Comparison of ENCODE assay signal across 35 mouse cellular contexts in the genomic region with DNA sequence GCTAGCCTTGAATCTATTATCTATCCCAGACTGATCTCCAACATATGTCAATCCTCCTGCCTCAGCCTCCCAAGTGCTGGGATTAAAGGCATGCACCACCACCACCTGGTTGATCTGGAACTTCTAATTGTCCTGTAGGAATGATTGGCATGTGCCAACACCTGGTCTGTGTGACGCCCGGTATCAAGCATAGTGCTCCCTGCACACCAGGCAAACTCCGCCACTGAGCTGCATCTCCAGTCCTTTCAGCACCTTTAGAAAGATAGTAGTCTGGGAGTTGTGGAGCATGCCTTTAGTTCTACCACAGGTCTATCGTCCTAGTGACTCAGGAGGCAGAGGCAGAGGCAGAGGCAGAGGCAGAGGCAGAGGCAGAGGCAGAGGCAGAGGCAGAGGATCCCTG. TPM values are rescaled to one million over a fixed set of nuclear protein-coding genes. Genes with fewer than 3 reads are reported as not detected.
"Had no signal": no experiment of that assay in that cellular context is flagged by ENCODE, and none has a peak within 500 bp of the region (broad histone marks: within the 10 kb centered on the region; RNA-seq: fewer than 3 reads in every experiment).

No protein-coding gene starts in this region.

- H3K27me3 ChIP-seq: limb, embryonic 15.5 days; lung, embryonic 15.5 days had no signal

- H3K4me1 ChIP-seq: limb, embryonic 10.5 days; limb, embryonic 12.5 days; limb, embryonic 13.5 days; liver, embryonic 12.5 days; liver, embryonic 13.5 days; liver, embryonic 15.5 days; lung, embryonic 15.5 days; midbrain, embryonic 10.5 days; midbrain, embryonic 12.5 days; midbrain, embryonic 13.5 days had no signal

- H3K4me2 ChIP-seq: limb, embryonic 12.5 days; limb, embryonic 13.5 days; limb, embryonic 15.5 days; liver, embryonic 11.5 days; liver, embryonic 12.5 days; liver, embryonic 13.5 days; liver, embryonic 15.5 days; lung, embryonic 14.5 days; lung, embryonic 15.5 days; midbrain, embryonic 11.5 days; midbrain, embryonic 12.5 days; midbrain, embryonic 13.5 days; midbrain, embryonic 15.5 days had no signal

- DNase-seq: left cerebral cortex, postnatal 4 days; liver; liver, embryonic 13.5 days; liver, postnatal 0 days; lung, adult 18-20 months; lung, adult 2 months; lung, embryonic 14.5 days; lung, postnatal 10 days; lung, postnatal 14 days; lung, postnatal 36 days; lung, postnatal 4 days; midbrain, embryonic 14.5 days had no signal

- H3K36me3 ChIP-seq: limb, embryonic 10.5 days; limb, embryonic 12.5 days; limb, embryonic 13.5 days; liver, embryonic 12.5 days; liver, embryonic 13.5 days; liver, embryonic 15.5 days; midbrain, embryonic 10.5 days; midbrain, embryonic 12.5 days; midbrain, embryonic 13.5 days; midbrain, embryonic 15.5 days had no signal

- H3K27ac ChIP-seq: limb, embryonic 10.5 days; limb, embryonic 12.5 days; limb, embryonic 13.5 days; limb, embryonic 15.5 days; liver, embryonic 12.5 days; liver, embryonic 13.5 days; liver, embryonic 14.5 days; liver, embryonic 15.5 days; lung, embryonic 15.5 days; macrophage; midbrain, embryonic 10.5 days; midbrain, embryonic 12.5 days; midbrain, embryonic 13.5 days; midbrain, embryonic 15.5 days had no signal

- ATAC-seq: liver, embryonic 12.5 days; liver, postnatal 0 days; lung, postnatal 0 days; midbrain, embryonic 13.5 days; midbrain, embryonic 15.5 days; midbrain, embryonic 16.5 days had no signal

- H3K4me3 ChIP-seq: limb, embryonic 10.5 days; limb, embryonic 12.5 days; limb, embryonic 13.5 days; limb, embryonic 15.5 days; liver, embryonic 12.5 days; liver, embryonic 13.5 days; liver, embryonic 15.5 days; lung, embryonic 15.5 days; megakaryocyte, embryonic 14.5 days; midbrain, embryonic 10.5 days; midbrain, embryonic 12.5 days; midbrain, embryonic 13.5 days; midbrain, embryonic 15.5 days; myocyte had no signal

- H3K9ac ChIP-seq: limb, embryonic 12.5 days; limb, embryonic 13.5 days; limb, embryonic 15.5 days; liver, embryonic 12.5 days; liver, embryonic 13.5 days; liver, embryonic 14.5 days; liver, embryonic 15.5 days; liver, postnatal 0 days; lung, embryonic 14.5 days; lung, embryonic 15.5 days; midbrain, embryonic 12.5 days; midbrain, embryonic 13.5 days; midbrain, embryonic 15.5 days had no signal

- H3K9me3 ChIP-seq: limb, embryonic 10.5 days; limb, embryonic 13.5 days; limb, embryonic 15.5 days; liver, embryonic 12.5 days; liver, embryonic 13.5 days; liver, embryonic 15.5 days; lung, embryonic 15.5 days; midbrain, embryonic 12.5 days; midbrain, embryonic 13.5 days; midbrain, embryonic 15.5 days had no signal

RNA-seq across cellular contexts. Expression of a gene that starts 37.1 kb away (rescaled TPM):
- polyA plus RNA-seq: macrophage had no signal

RNA-seq across cellular contexts. Expression of a gene that starts 56.9 kb away (rescaled TPM):
- polyA plus RNA-seq: limb, embryonic 10.5 days; limb, embryonic 12.5 days; limb, embryonic 13.5 days; limb, embryonic 14.5 days; liver, adult 2 months; liver, embryonic 12.5 days; liver, postnatal 0 days; lung, adult 2 months; lung, postnatal 0 days; macrophage; midbrain, embryonic 11.5 days; midbrain, embryonic 13.5 days; midbrain, embryonic 14.5 days; midbrain, embryonic 15.5 days; midbrain, embryonic 16.5 days; midbrain, postnatal 0 days; neural tube, embryonic 11.5 days had no signal
